Mouse (Mus musculus) heart, postnatal 0 days (tissue): ENCODE results near the gene Gimap1. TPM values are rescaled to one million over a fixed set of nuclear protein-coding genes. Genes with fewer than 3 reads are reported as not detected.

Experiments
- ATAC-seq: fragments of 200-750 bp; cut with Nextera tagmentation; 2 replicates; pipeline ENCODE4 v1.8.0; 2017; ENCODE audit warnings: low read depth, moderate number of reproducible peaks, moderate library complexity; ENCODE audit not compliant: insufficient read depth
- DNase-seq: peaks from one replicate; pipeline ENCODE4 v3.0.0-alpha.2; 2016; ENCODE audit warnings: low spot score
- H3K27ac ChIP-seq: fragments of 300-500 bp; sonication (generic); 2 replicates; pipeline ENCODE4 v1.5.1; 2014; ENCODE audit warnings: low read depth, mild to moderate bottlenecking
- H3K27me3 ChIP-seq: fragments of 300-500 bp; sonication (generic); 2 replicates; pipeline ENCODE4 v1.6.1; 2014; ENCODE audit warnings: low read length, mixed read lengths; ENCODE audit not compliant: control insufficient read depth, insufficient read depth
- H3K36me3 ChIP-seq: fragments of 300-500 bp; sonication (generic); replicated peaks from 2 replicates; pipeline ENCODE4 v1.6.1; 2014; ENCODE audit warnings: low read length, mixed read lengths; ENCODE audit not compliant: control insufficient read depth, insufficient read depth
- H3K4me1 ChIP-seq: fragments of 300-500 bp; sonication (generic); 2 replicates; pipeline ENCODE4 v1.6.1; 2014; ENCODE audit warnings: antibody characterized with exemption; ENCODE audit not compliant: control insufficient read depth, insufficient read depth
- H3K4me2 ChIP-seq: fragments of 300-500 bp; sonication (generic); 2 replicates; pipeline ENCODE4 v1.6.1; 2014; ENCODE audit warnings: low read depth, mild to moderate bottlenecking, low read length, moderate library complexity
- H3K4me3 ChIP-seq: fragments of 300-500 bp; sonication (generic); 2 replicates; pipeline ENCODE4 v1.5.1; 2014; ENCODE audit warnings: low read depth, low read length
- H3K9ac ChIP-seq: fragments of 300-500 bp; sonication (generic); replicated peaks from 2 replicates; pipeline ENCODE4 v1.6.1; 2014; ENCODE audit warnings: low read depth, low read length, mixed read lengths
- H3K9me3 ChIP-seq: fragments of 300-500 bp; sonication (generic); replicated peaks from 2 replicates; pipeline ENCODE4 v1.6.1; 2016; ENCODE audit warnings: low read length; ENCODE audit not compliant: control insufficient read depth
- CTCF ChIP-seq: IDR thresholded peaks from 2 replicates; pipeline ENCODE4 v1.5.1; 2016; ENCODE audit warnings: antibody characterized with exemption, control low read depth, low read depth
- EP300 ChIP-seq: IDR thresholded peaks from 2 replicates; pipeline ENCODE4 v1.6.1; 2016; ENCODE audit warnings: antibody characterized with exemption, low read depth
- WGBS: fragments of 180-500 bp; shearing (Covaris S2); extraction: QIAGEN DNeasy Blood & Tissue Kit; methylation state at CpG from one replicate; pipeline ENCODE4 v1.1.7; 2014; 5-methylcytosine and 5-hydroxymethylcytosine counted together
- polyA plus RNA-seq: library from polyadenylated mRNA; unstranded; fragments of >200 nt; fragmentation: Nextera tagmentation; extraction: Ambion mirVana; gene quantifications from 2 replicates; pipeline ENCODE4 v1.2.1, GENCODE M21; 2015
- total RNA-seq: library from RNA; depleted of rRNA; stranded (reverse); fragments of >200 nt; gene quantifications from 2 replicates; pipeline ENCODE4 v1.2.3, GENCODE M21; 2014; ENCODE audit warnings: low replicate concordance

Gimap1 gene
- total and polyA plus RNA-seq, 2 experiments from 2014 or later, result 19.7 to 23.1 TPM

- Histone ChIP-seq H3K9me3 (no peaks in the 10 kb centered on the region), H3K4me2 (no peak overlapping the region), H3K27ac (no peak overlapping the region), H3K4me3 (no peak overlapping the region), H3K9ac (no peak overlapping the region), H3K27me3 (no peaks in the 10 kb centered on the region), H3K4me1 (0 out of 2 replicates have a peak, but pooled peaks cover 10% of the 10 kb centered on the region), H3K36me3 (0 out of 2 replicates have a peak, but pooled peaks cover 3% of the 10 kb centered on the region)
- no peak for DNase-seq
- TF ChIP-seq EP300 (no peak), CTCF (no peak)
- no peak for ATAC-seq
Observed at GRCm38 (mm10) chr6:48704146-48704545, 34.7 kb upstream of the Gimap1 start.

- Histone ChIP-seq H3K36me3 (0 out of 2 replicates have a peak, but pooled peaks cover 3% of the 10 kb centered on the region), H3K27ac (peak overlapping the region; percentile 73), H3K4me3 (peak overlapping the region; percentile 34), H3K4me2 (peak overlapping the region; percentile 51), H3K9ac (no peak overlapping the region; the same call in 1 of the 2 replicates), H3K9me3 (no peaks in the 10 kb centered on the region), H3K4me1 (0 out of 2 replicates have a peak, but pooled peaks cover 3% of the 10 kb centered on the region), H3K27me3 (no peaks in the 10 kb centered on the region)
- ATAC-seq, result no peak
- WGBS, result 33% methylated on average over 3 of the region's 3 CpGs
- TF ChIP-seq EP300 (no peak), CTCF (no peak)
- DNase-seq, result no peak
Observed at GRCm38 (mm10) chr6:48706130-48706529, 32.7 kb upstream of the Gimap1 start.

DNA sequence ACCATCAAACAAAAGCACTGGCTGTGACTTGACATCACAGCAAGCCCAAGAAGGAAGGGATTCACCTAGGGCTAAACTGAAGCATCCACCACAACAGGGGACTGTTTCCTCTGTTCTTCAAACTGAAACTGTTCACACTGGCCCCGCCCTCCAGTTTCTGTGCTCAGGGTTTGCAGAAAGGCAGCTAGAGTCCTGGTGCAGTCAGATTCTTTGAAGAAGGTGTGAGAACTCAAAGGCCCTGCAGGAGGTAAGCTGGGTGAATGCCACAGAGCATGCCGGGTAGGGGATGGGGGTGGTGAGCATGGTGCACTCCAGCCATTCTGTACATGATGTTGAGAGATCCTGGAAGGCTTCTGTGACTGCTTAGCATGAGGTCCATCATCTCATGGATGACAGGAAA is 20.4 kb upstream of the Gimap1 start, which contains the start of the genes Gm28053 and Gimap7:
Gene Gm28053, plus strand, starts transcription at position 153 of the 400 bp plus-strand sequence.
Gene Gimap7, plus strand, starts transcription at position 167 of the 400 bp plus-strand sequence.
- Histone ChIP-seq H3K36me3 (no peaks in the 10 kb centered on the region), H3K27me3 (no peaks in the 10 kb centered on the region), H3K9ac (no peak within 1 kb of the TSS), H3K4me3 (no peak within 1 kb of the TSS), H3K27ac (no peak within 1 kb of the TSS), H3K4me2 (no peak within 1 kb of the TSS), H3K4me1 (no peaks in the 10 kb centered on the region), H3K9me3 (no peaks in the 10 kb centered on the region)
- TF ChIP-seq CTCF (no peak), EP300 (no peak)
- DNase-seq, result no peak
- ATAC-seq, result no peak
- WGBS, result 57% methylated on average over 2 of the region's 2 CpGs

DNA sequence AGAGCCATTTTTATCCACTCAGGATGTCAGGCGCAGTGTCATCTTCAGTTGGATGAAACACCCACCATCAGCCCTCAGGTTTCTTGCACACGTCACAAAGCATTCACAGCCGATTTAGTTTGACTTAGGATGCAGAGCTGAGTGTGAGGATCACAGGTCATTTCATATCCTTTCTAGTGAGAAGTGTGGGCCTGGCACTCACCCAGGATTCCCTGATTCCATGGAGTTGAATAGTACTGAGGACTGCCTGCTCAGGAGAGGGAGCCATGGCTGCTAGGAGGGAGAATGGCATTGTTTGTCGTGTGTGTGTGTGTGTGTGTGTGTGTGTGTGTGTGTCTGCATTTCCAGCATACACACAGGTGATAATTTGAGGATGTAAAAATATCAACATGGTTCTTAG is 18.5 kb upstream of the Gimap1 start:
- no peak for DNase-seq
- Histone ChIP-seq H3K4me2 (no peak overlapping the region), H3K27me3 (no peaks in the 10 kb centered on the region), H3K27ac (no peak overlapping the region), H3K36me3 (no peaks in the 10 kb centered on the region), H3K4me3 (no peak overlapping the region), H3K4me1 (peaks cover 1% of the 10 kb centered on the region; the same call in 1 of the 2 replicates), H3K9me3 (no peaks in the 10 kb centered on the region), H3K9ac (no peak overlapping the region)
- TF ChIP-seq CTCF, result no peak
- TF ChIP-seq EP300, result no peak
- ATAC-seq, result no peak
- 64% methylated on average over 4 of the region's 4 CpGs for WGBS

- H3K4me2 ChIP-seq, result no peak overlapping the region
- H3K36me3 ChIP-seq, result no peaks in the 10 kb centered on the region
- DNase-seq (no peak), ATAC-seq (no peak)
- no peaks in the 10 kb centered on the region for H3K9me3 ChIP-seq
- WGBS, result 67% methylated on average over 8 of the region's 8 CpGs
- TF ChIP-seq CTCF (no peak), EP300 (no peak)
- no peak overlapping the region for H3K27ac ChIP-seq
- peaks cover 9% of the 10 kb centered on the region for H3K4me1 ChIP-seq
- no peak overlapping the region for H3K4me3 ChIP-seq
- H3K9ac ChIP-seq, result no peak overlapping the region
- no peaks in the 10 kb centered on the region for H3K27me3 ChIP-seq
Observed at GRCm38 (mm10) chr6:48723468-48723867, 15.4 kb upstream of the Gimap1 start.

GRCm38 (mm10) chr6:48725476-48725875 is 13.4 kb upstream of the Gimap1 start:
- WGBS, result 0% methylated on average over 1 of the region's 1 CpGs
- Histone ChIP-seq H3K27me3 (no peaks in the 10 kb centered on the region), H3K4me3 (no peak overlapping the region), H3K4me1 (peaks cover 9% of the 10 kb centered on the region), H3K36me3 (no peaks in the 10 kb centered on the region), H3K4me2 (no peak overlapping the region; the same call in 1 of the 2 replicates), H3K9me3 (no peaks in the 10 kb centered on the region), H3K27ac (no peak overlapping the region), H3K9ac (no peak overlapping the region)
- DNase-seq (peak; percentile 60), ATAC-seq (peak; percentile 67; the same call in 1 of the 2 replicates)
- no peak for TF ChIP-seq CTCF
